Mouse (Mus musculus) liver, embryonic 16.5 days (tissue): ENCODE measurements around the gene Nabp1. TPM values are rescaled to one million over a fixed set of nuclear protein-coding genes. Genes with fewer than 3 reads are reported as not detected.

Source experiments
- ATAC-seq: fragments of 200-750 bp; cut with Nextera tagmentation; 2 replicates; pipeline ENCODE4 v1.8.0; 2017; ENCODE audit warnings: low read depth, mild to moderate bottlenecking, moderate number of reproducible peaks, moderate library complexity
- H3K27ac ChIP-seq: fragments of 300-500 bp; sonication (generic); 2 replicates; pipeline ENCODE4 v1.5.1; 2014; ENCODE audit warnings: mild to moderate bottlenecking, low read length
- H3K27me3 ChIP-seq: fragments of 300-500 bp; sonication (generic); 2 replicates; pipeline ENCODE4 v1.6.1; 2014; ENCODE audit warnings: low read depth, low read length, mixed read lengths; ENCODE audit not compliant: control insufficient read depth, insufficient read depth
- H3K36me3 ChIP-seq: fragments of 300-500 bp; sonication (generic); 2 replicates; pipeline ENCODE4 v1.6.1; 2014; ENCODE audit warnings: mild to moderate bottlenecking; ENCODE audit not compliant: control insufficient read depth, insufficient read depth
- H3K4me1 ChIP-seq: fragments of 300-500 bp; sonication (generic); 2 replicates; pipeline ENCODE4 v1.6.1; 2014; ENCODE audit warnings: low read depth, low read length, mixed read lengths; ENCODE audit not compliant: control insufficient read depth
- H3K4me2 ChIP-seq: fragments of 300-500 bp; sonication (generic); 2 replicates; pipeline ENCODE4 v1.6.1; 2014; ENCODE audit warnings: low read depth, low read length, mixed read lengths
- H3K4me3 ChIP-seq: fragments of 300-500 bp; sonication (generic); 2 replicates; pipeline ENCODE4 v1.5.1; 2014; ENCODE audit warnings: low read depth, mild to moderate bottlenecking, low read length
- H3K9ac ChIP-seq: fragments of 300-500 bp; sonication (generic); 2 replicates; pipeline ENCODE4 v1.6.1; 2014; ENCODE audit warnings: low read depth, low read length
- H3K9me3 ChIP-seq: fragments of 300-500 bp; sonication (generic); replicated peaks from 2 replicates; pipeline ENCODE4 v1.6.1; 2016; ENCODE audit warnings: low read length; ENCODE audit not compliant: control insufficient read depth
- WGBS: fragments of 180-500 bp; shearing (Covaris S2); extraction: QIAGEN DNeasy Blood & Tissue Kit; methylation state at CpG from one replicate; pipeline ENCODE4 v1.1.7; 2014; ENCODE audit not compliant: insufficient replicate concordance; 5-methylcytosine and 5-hydroxymethylcytosine counted together
- polyA plus RNA-seq: library from polyadenylated mRNA; unstranded; fragments of >200 nt; fragmentation: Nextera tagmentation; extraction: Ambion mirVana; gene quantifications from 2 replicates; pipeline ENCODE4 v1.2.1, GENCODE M21; 2015

Gene Nabp1
- polyA plus RNA-seq, 1 experiment from 2014 or later, result 11.3 TPM

- no peak overlapping the region for H3K9ac ChIP-seq
- WGBS, result 55% methylated on average over 5 of the region's 5 CpGs
- ATAC-seq, result no peak
Measured at GRCm38 (mm10) chr1:51502353-51502752, 24.1 kb upstream of the Nabp1 start.

GRCm38 (mm10) chr1:51501251-51501650 is 23.0 kb upstream of the Nabp1 start:
- H3K4me2 ChIP-seq, result no peak overlapping the region
- H3K9ac ChIP-seq, result no peak overlapping the region
- 24% methylated on average over 12 of the region's 12 CpGs for WGBS
- ATAC-seq, result no peak
- H3K4me3 ChIP-seq, result no peak overlapping the region
- no peaks in the 10 kb centered on the region for H3K27me3 ChIP-seq
- no peaks in the 10 kb centered on the region for H3K36me3 ChIP-seq
- no peak overlapping the region for H3K27ac ChIP-seq
- H3K4me1 ChIP-seq, result peaks cover 4% of the 10 kb centered on the region; the same call in 1 of the 2 replicates
- H3K9me3 ChIP-seq, result no peaks in the 10 kb centered on the region

More at GRCm38 (mm10) chr1:51502353-51502752, 24.1 kb upstream of the Nabp1 start:
- no peak overlapping the region for H3K4me3 ChIP-seq
- no peaks in the 10 kb centered on the region for H3K27me3 ChIP-seq
- no peaks in the 10 kb centered on the region for H3K9me3 ChIP-seq
- H3K4me2 ChIP-seq, result no peak overlapping the region
- H3K27ac ChIP-seq, result no peak overlapping the region
- no peaks in the 10 kb centered on the region for H3K36me3 ChIP-seq
- H3K4me1 ChIP-seq, result peaks cover 4% of the 10 kb centered on the region; the same call in 1 of the 2 replicates

GRCm38 (mm10) chr1:51498601-51499098 is 20.4 kb upstream of the Nabp1 start:
- Histone ChIP-seq H3K4me1 (no peaks in the 10 kb centered on the region; the same call in 1 of the 2 replicates), H3K9ac (no peak overlapping the region), H3K27me3 (no peaks in the 10 kb centered on the region), H3K4me2 (no peak overlapping the region), H3K36me3 (no peaks in the 10 kb centered on the region), H3K27ac (no peak overlapping the region), H3K9me3 (no peaks in the 10 kb centered on the region), H3K4me3 (no peak overlapping the region)
- ATAC-seq, result no peak
- 50% methylated on average over 2 of the region's 2 CpGs for WGBS

- Histone ChIP-seq H3K36me3 (no peaks in the 10 kb centered on the region), H3K9ac (no peak overlapping the region), H3K9me3 (no peaks in the 10 kb centered on the region), H3K27ac (no peak overlapping the region), H3K4me3 (no peak overlapping the region), H3K27me3 (no peaks in the 10 kb centered on the region), H3K4me2 (no peak overlapping the region), H3K4me1 (no peaks in the 10 kb centered on the region)
- WGBS, result 53% methylated on average over 1 of the region's 1 CpGs
- no peak for ATAC-seq
Measured at GRCm38 (mm10) chr1:51496163-51496562, 17.9 kb upstream of the Nabp1 start.

GRCm38 (mm10) chr1:51493592-51494307 is 15.5 kb upstream of the Nabp1 start:
- Histone ChIP-seq H3K9ac (no peak overlapping the region), H3K4me2 (no peak overlapping the region), H3K4me3 (no peak overlapping the region), H3K4me1 (no peaks in the 10 kb centered on the region), H3K27ac (no peak overlapping the region), H3K9me3 (no peaks in the 10 kb centered on the region), H3K27me3 (no peaks in the 10 kb centered on the region), H3K36me3 (no peaks in the 10 kb centered on the region)
- ATAC-seq, result no peak
- WGBS, result 55% methylated on average over 7 of the region's 7 CpGs

- H3K4me1 ChIP-seq, result no peaks in the 10 kb centered on the region
- H3K36me3 ChIP-seq, result no peaks in the 10 kb centered on the region
- no peaks in the 10 kb centered on the region for H3K27me3 ChIP-seq
- H3K4me3 ChIP-seq, result no peak overlapping the region
- H3K27ac ChIP-seq, result no peak overlapping the region
- no peak for ATAC-seq
- WGBS, result 59% methylated on average over 1 of the region's 1 CpGs
- no peaks in the 10 kb centered on the region for H3K9me3 ChIP-seq
- no peak overlapping the region for H3K9ac ChIP-seq
- H3K4me2 ChIP-seq, result no peak overlapping the region
Measured at GRCm38 (mm10) chr1:51486291-51486690, 8.1 kb upstream of the Nabp1 start.

GRCm38 (mm10) chr1:51480386-51480785 is 2.2 kb upstream of the Nabp1 start:
- no peak for ATAC-seq
- Histone ChIP-seq H3K36me3 (no peaks in the 10 kb centered on the region), H3K9me3 (no peaks in the 10 kb centered on the region), H3K27me3 (peaks cover 2% of the 10 kb centered on the region; the same call in 1 of the 2 replicates), H3K9ac (no peak overlapping the region), H3K4me1 (peaks cover 12% of the 10 kb centered on the region), H3K27ac (no peak overlapping the region), H3K4me3 (no peak overlapping the region), H3K4me2 (no peak overlapping the region)

GRCm38 (mm10) chr1:51479691-51480090 is 1.5 kb upstream of the Nabp1 start:
- Histone ChIP-seq H3K4me2 (no peak overlapping the region), H3K36me3 (no peaks in the 10 kb centered on the region), H3K9me3 (no peaks in the 10 kb centered on the region), H3K27ac (no peak overlapping the region), H3K27me3 (peaks cover 2% of the 10 kb centered on the region; the same call in 1 of the 2 replicates), H3K4me1 (peaks cover 12% of the 10 kb centered on the region), H3K4me3 (no peak overlapping the region), H3K9ac (no peak overlapping the region)
- 59% methylated on average over 1 of the region's 1 CpGs for WGBS
- no peak for ATAC-seq

- H3K27ac ChIP-seq, result peak overlapping the region; percentile 83
- H3K36me3 ChIP-seq, result no peaks in the 10 kb centered on the region
- 39% methylated on average over 1 of the region's 1 CpGs for WGBS
- H3K9ac ChIP-seq, result peak overlapping the region; percentile 81
- ATAC-seq, result no peak
- H3K9me3 ChIP-seq, result no peaks in the 10 kb centered on the region
- peaks cover 12% of the 10 kb centered on the region for H3K4me1 ChIP-seq
- peak overlapping the region; percentile 71 for H3K4me2 ChIP-seq
- peak overlapping the region; percentile 81 for H3K4me3 ChIP-seq
- H3K27me3 ChIP-seq, result peaks cover 2% of the 10 kb centered on the region; the same call in 1 of the 2 replicates
Measured at GRCm38 (mm10) chr1:51479027-51479329, 753 bp upstream of the Nabp1 start.
